Mouse (Mus musculus): Measurements from ENCODE around the gene Pola1. TPM values are rescaled to one million over a fixed set of nuclear protein-coding genes. Genes with fewer than 3 reads are reported as not detected.

Gene Pola1
- 10 to 100 TPM in 1 of 3 experiments, 1 to 10 TPM in 2; 7.4 to 27.6 (median 7.7) TPM for polyA plus RNA-seq (2017; shearing (Covaris generic))

DNA sequence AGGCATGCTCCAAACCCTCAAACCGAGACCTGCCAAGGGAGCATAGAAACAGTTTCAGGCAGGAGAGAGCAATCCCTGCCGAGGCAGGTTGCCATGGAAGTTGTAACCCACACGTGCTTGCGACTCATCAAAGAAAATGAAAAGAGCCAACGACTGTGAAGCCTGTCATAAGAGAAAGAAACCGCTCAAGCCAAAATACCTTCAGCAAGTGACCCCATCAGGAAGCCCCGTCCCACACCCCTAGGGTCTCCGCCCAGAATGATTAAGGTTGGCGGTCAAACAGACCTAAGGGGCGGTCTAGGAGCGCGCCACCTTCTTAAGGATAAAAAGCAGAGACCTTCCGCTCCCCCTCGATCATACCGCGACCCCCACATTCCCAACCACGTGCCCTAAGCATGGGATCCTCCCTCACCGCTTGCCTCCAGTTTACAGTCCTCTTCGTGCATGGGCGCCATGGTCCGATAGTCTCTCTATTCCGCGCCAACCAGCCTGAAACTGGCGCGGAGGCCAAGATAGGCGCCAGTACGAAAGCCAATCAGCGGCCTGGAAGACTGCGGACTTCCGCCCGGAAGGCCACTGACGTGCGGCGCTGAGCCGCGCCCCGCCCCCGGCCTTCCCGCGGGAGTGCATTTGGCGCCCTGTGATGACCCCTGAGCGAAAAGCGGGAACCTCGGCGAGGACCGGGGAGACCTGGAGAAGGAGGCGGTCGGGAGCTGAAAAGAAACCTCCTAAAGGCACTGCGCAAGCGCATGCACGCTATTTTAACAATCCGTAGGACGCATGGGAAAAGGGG, at the start of gene Pola1:
Gene Pola1, minus strand, starts transcription at position 499 of the 793 bp plus-strand sequence.
- peak; percentile 95 for ATAC-seq

- no peak for ATAC-seq
These were observed 44.3 kb upstream of the Pola1 start for GRCm38 (mm10) chrX:93676228-93676627.

DNA sequence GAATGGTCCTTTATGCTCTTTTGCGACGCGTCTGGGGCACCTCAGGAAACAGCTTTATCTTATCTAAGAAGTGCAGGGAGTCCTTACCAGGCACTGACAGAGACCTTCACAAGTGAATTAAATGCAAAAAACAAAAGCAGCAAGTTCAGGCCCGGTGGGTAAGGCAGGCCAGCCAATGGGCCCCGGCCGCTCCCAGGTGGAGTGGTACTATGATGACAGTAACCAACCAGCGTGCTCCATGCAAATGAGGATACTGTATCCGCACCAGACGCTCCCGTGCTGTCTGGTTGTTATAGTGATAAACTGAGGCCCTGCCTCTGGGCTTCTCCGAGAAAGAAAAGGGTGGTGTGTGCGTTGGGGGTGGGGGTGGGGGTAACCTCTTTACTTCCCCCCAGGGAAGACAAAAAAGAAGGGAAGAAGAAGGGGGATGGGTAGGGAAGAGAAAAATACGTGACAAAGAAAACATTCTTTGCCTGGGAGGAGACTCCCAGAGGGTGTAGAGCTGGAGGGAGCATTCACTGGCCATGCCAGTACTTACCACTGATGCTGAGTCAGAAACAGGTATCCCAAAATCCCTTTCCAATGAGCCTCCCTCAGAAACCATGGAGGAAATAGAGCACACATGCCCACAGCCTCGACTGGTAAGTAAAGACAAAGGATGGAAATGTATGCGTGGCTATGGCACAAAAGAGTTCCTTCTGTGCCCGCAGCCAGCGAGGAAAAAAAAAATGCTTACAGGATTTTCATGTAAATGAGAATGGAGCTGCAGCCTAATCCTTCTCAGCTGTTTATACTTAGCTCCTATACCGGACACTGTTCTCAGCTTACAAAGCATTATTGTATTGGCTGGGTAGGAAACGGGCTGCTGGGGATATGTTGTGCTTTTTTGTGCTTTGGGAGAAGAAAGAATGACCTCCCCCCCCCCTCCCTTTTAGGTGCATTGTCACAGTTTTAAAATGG, 43.2 kb upstream of the Pola1 start:
- ATAC-seq: peak; percentile 99

- ATAC-seq: peak; percentile 3
These were observed 42.5 kb upstream of the Pola1 start for GRCm38 (mm10) chrX:93674432-93674831.

GRCm38 (mm10) chrX:93664787-93665186, 32.8 kb upstream of the Pola1 start:
- no peak for ATAC-seq

DNA sequence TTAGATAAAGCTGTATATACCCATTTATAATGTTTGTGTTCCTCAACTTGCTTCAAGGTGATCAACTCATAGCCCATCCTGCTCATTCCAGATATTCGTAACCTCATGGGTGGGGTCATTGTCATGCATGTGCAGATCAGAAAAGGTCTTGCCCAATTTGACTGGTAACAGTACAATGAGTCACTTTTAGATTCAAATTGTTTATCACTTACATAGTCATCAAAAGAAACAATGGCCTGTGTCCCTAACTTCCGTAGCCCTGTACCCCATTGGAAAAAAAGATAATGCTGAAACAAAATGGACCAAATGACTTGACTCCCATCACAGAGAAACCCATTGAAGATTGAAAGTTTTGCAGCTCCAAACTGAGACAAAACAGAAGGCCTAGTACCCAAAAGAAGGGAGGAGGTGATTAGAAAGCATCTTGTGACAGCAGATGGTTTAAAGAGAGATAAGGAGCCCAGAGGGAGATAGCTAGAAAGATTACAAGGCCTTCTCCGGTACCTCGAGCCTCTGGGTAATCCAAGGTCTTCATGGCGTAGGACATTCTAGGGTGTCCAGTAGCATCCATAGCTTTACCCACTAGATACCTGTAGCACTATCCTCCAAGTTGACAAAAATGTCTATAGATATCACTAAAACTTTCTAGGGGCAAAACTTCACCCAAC, 32.1 kb upstream of the Pola1 start:
- ATAC-seq: no peak

- ATAC-seq: no peak
These were observed 23.2 kb upstream of the Pola1 start for GRCm38 (mm10) chrX:93655153-93655552.

DNA sequence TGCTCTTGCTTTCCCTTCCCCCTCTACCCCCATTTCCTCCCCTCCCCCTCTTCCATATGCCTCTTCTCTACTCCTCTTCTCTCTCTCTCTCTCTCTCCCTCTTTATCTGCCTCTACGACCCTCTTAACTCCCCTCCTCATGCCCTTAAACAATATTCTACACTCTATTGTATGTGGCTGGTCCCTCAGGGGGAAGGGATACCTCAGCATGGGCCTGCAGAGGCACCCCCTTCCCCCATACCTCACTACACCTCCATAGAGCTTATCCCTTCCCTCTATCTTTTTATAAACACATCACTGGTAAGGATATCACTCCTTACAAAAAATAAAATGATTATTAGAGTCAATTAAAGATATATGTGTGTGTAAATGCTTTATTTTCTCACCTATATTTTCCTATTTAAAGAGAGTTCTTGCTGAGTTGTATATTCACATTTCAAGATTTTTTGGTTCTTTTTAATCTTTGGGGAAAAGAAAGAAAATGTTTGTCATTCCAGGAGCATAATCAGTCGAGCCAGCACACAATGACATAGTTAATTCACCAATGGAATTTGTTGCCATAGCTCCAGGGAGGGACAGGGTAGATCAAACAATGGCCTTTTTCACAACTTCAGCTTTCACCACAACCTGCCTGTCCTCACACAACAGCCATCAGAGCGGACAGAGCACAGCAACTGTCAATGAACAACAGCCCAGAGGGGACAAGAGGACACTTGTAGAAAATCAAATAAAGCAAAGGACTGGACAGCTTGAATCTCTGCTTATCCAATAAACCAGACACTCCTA, 22.5 kb upstream of the Pola1 start, which contains the start of gene Pcyt1b:
Gene Pcyt1b, plus strand, starts transcription at position 646 of the 785 bp plus-strand sequence.
- no peak for ATAC-seq

GRCm38 (mm10) chrX:93650738-93651137, 18.8 kb upstream of the Pola1 start:
- ATAC-seq: no peak

GRCm38 (mm10) chrX:93644022-93644421, 12.1 kb upstream of the Pola1 start:
- ATAC-seq: no peak

GRCm38 (mm10) chrX:93643600-93643999, 11.6 kb upstream of the Pola1 start:
- no peak for ATAC-seq

DNA sequence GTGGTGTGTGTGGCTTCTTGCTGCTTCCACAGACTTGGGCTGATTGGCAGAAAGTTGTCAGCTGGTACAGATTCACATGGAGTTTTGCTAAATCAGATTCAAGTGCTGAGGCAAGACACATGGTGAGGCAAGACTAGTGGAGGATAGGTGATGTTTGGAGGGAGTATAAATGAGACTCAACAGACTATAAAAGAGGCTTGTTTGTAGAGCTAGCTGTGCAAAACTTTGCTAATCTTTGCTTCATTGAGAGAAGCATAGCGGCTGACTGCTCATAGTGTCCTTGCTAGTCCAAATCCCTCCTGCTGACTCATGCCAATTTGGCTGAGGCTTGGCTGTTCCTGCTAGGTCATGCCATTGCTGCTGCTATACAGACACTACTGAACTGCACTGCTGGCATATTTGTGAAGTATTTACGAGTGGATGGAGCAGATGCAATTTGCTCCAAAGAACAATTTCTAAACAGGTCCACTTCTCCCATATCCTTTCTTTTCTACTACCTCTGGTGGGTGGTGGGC, 3.0 kb upstream of the Pola1 start:
- no peak for ATAC-seq

DNA sequence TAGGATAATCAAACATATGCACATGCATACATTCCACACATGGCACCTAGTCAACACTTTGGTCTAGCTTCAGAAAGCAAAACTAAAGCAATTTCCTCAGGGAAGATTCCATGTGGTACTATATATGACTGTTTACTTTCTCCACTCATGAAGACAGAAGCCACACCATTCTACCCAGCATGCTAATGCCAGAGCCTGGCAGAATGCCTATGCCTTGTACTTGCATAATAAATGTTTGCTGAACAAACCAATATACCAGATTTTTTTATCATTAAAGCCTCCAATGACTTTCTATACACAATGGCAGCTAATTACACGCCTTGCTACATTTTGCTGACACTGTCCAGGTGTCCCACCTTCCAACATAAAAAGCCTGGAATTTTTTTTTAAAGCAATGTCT, 1.7 kb downstream of the Pola1 start:
- no peak for ATAC-seq

GRCm38 (mm10) chrX:93602214-93602613, 29.7 kb downstream of the Pola1 start:
- no peak for ATAC-seq

- ATAC-seq: peak; percentile 41
These were observed 37.7 kb downstream of the Pola1 start for GRCm38 (mm10) chrX:93594283-93594682.

DNA sequence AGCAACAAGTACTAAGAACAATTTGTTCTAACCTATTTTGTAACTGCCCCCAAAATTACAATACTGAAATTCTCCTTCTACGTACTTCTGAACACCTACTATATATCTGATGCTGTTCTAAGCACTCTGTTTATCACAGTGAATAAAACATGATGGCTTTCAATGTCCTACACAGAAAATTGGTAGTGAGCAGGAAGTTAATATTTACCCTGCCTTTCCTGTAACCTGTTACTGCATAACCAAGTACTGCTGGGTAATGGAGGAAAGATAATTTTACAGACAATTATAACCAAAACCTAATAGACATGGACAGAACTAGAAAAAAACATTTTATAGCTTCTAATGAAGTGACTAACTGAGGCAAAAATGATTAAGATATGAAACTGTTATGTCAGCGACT, 51.0 kb downstream of the Pola1 start:
- no peak for ATAC-seq

DNA sequence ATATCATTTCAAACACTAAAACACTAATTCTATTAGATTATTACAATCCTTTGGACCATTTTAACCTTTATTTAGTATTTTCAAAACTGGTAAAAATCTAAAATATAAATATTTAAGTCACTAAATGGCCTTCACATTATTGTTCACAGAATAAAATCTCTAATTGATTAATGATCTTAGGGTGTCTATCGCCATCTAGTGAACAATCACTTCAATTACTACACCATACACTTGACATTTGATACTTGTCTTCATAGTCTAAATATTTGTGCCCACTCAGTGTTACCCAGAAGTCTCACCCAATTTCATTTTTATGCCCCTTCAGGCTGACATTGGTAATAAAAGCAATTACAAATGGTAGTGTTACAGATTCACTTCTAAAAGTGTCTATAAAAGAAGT, 74.8 kb downstream of the Pola1 start:
- ATAC-seq: peak; percentile 65

DNA sequence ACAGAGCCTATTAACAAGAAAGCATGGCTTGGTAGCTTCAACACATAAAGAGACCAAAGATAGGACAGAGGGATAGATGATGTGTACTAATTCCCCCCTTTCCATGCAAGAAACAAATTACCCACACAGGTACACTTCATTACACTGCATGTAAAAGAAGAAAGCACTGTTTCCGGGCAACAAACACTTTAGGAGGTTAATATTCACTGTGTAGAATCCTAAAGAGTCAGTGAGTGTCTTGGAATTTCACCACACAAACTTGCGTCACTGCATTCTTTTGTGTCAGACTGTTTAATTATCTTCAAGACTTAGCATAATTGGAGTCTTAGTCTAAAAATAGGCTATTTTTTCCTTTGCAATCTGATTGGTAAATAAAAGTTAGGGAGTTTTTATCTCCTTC, 92.2 kb downstream of the Pola1 start:
- no peak for ATAC-seq

DNA sequence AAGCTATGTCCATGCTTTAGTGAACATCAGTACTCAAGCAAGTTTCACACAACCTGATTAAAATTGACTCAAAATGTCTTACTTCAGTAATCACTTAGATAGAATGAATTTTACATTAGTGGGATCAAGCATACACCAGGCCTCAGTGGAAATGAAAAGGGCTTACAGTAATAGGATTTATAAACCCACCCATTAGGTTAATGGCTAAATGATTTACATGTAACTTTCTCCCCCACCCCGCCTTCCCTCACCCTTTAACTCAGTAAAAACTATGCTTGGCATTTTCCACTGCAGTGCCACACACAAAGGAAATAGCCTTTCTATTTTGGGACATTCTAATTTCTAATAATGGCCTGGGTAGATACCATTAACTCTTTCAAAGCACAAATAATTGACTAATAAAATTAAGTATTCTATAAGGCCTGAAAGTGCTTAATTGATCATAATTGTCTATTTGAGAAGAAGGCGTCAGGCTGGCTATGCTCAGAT, 129.0 kb downstream of the Pola1 start:
- no peak for ATAC-seq

DNA sequence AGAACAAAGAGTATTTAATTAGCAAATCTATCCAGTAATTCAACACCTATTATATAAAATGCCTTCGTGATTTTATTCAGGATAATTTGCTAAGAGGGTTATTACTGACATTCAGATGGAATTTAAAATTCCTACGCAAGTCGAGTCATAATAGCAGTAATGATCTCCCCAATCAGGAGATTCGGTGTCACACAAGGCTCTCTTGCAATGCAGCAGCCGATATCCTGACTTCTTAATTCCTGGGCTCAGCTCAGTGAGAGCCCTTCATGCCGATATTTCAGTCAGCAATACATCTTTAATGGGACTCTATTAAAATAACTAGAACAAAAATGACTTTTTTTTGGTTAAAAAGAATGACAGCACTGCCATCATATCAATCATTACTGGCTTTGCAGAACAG, 134.4 kb downstream of the Pola1 start:
- ATAC-seq: no peak

DNA sequence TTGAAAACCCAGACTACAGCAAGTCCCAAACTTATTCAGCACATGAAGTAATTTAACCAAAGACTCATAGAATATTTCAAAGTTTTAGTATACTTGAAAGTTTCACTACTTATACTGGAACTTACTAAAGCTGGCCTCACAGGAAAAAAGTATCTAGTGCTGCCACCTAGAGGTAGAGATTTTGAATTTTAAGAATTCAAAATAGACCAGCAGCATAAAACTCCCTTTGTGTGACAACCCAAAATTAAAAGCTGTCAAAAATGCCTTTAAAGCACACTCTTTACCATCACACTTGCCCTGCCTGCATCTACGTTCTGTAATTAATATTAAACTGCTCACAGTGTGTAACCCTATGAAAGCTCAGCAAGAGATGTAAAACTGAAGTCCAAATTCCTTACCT, 166.2 kb downstream of the Pola1 start:
- ATAC-seq: no peak

Data from inflammation-experienced regulatory T-cells, adult 6 months (primary cell).